Mouse (Mus musculus): ENCODE measurements around the gene H3f3a. TPM values are rescaled to one million over a fixed set of nuclear protein-coding genes. Genes with fewer than 3 reads are reported as not detected.

Gene H3f3a
- polyA plus RNA-seq, 1 experiment from 2014 or later = 1,774 TPM

DNA sequence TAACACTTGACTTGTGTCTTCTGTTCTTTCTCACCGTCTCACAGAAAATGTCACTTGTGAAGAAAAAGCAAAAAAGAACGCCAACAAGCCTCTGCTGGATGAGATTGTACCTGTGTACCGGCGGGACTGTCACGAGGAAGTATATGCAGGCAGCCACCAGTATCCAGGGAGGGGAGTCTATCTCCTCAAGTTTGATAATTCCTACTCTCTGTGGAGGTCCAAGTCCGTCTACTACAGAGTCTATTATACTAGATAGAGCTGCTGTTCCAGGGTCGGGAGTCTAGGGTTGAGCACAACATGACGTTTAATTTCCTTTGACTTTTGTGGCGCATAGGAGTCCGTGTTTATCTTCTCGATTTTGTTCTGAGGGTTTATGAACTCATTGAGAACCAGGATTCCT lies 61.6 kb downstream of the H3f3a start:
- Histone ChIP-seq H3K36me3 (ENCODE audit: insufficient read depth, low read length) (peaks cover 26% of the 10 kb centered on the region), H3K9me3 (ENCODE audit: low read length) (no peaks in the 10 kb centered on the region), H3K27ac (ENCODE audit: low read length) (no peak overlapping the region), H3K4me3 (ENCODE audit: low read depth, low read length) (no peak overlapping the region), H3K9ac (replicated peaks; ENCODE audit: low read depth) (no peak overlapping the region), H3K4me2 (replicated peaks; ENCODE audit: low read depth, low read length) (no peak overlapping the region), H3K27me3 (replicated peaks; ENCODE audit: insufficient read depth, low read length) (no peaks in the 10 kb centered on the region), H3K4me1 (ENCODE audit: insufficient read depth, low read depth, low read length) (no peaks in the 10 kb centered on the region)
- WGBS = 90% methylated on average over 11 of the region's 11 CpGs
- ATAC-seq = no peak
- TF ChIP-seq CTCF (IDR thresholded peaks at IDR 0.05) (no peak), EP300 (IDR thresholded peaks at IDR 0.05) (no peak)
- DNase-seq (ENCODE audit: low spot score) = no peak

Other genes with a start within 250 kb of the H3f3a start
- gene Parp1, start 245.0 kb downstream of the H3f3a start, polyA plus RNA-seq (2015; fragmentation: Nextera tagmentation; extraction: Ambion mirVana) = 21.0 and 23.1 TPM in 2 replicates
- 5.6 TPM in 2 replicates for gene Lin9, start 172.8 kb downstream of the H3f3a start, polyA plus RNA-seq (2015; fragmentation: Nextera tagmentation; extraction: Ambion mirVana)
- not detected in 2 replicates for gene Mixl1, start 116.9 kb downstream of the H3f3a start, polyA plus RNA-seq (2015; fragmentation: Nextera tagmentation; extraction: Ambion mirVana)
- gene Acbd3, start 87.9 kb downstream of the H3f3a start, polyA plus RNA-seq (2015; fragmentation: Nextera tagmentation; extraction: Ambion mirVana) = 17.0 and 18.5 TPM in 2 replicates
- 21.2 and 22.6 TPM in 2 replicates for gene Sde2, start 37.2 kb upstream of the H3f3a start, polyA plus RNA-seq (2015; fragmentation: Nextera tagmentation; extraction: Ambion mirVana)
- 0.16 TPM in 1 of 2 replicates, not detected in the other for gene Lefty2, start 79.2 kb upstream of the H3f3a start, polyA plus RNA-seq (2015; fragmentation: Nextera tagmentation; extraction: Ambion mirVana)
- gene Pycr2, start 90.3 kb upstream of the H3f3a start, polyA plus RNA-seq (2015; fragmentation: Nextera tagmentation; extraction: Ambion mirVana) = 51.9 and 57.5 TPM in 2 replicates
- 1.1 and 2.1 TPM in 2 replicates for gene Lefty1, start 121.1 kb upstream of the H3f3a start, polyA plus RNA-seq (2015; fragmentation: Nextera tagmentation; extraction: Ambion mirVana)
- gene Tmem63a, start 128.4 kb upstream of the H3f3a start, polyA plus RNA-seq (2015; fragmentation: Nextera tagmentation; extraction: Ambion mirVana) = 22.7 and 25.1 TPM in 2 replicates
- gene Ephx1, start 207.0 kb upstream of the H3f3a start, polyA plus RNA-seq (2015; fragmentation: Nextera tagmentation; extraction: Ambion mirVana) = 29.4 and 35.7 TPM in 2 replicates
- not detected in 2 replicates for gene 9130409I23Rik, start 237.3 kb upstream of the H3f3a start, polyA plus RNA-seq (2015; fragmentation: Nextera tagmentation; extraction: Ambion mirVana)

Measured in lung, postnatal 0 days (tissue).